Mouse (Mus musculus): ENCODE data around the gene Elobl.

DNA sequence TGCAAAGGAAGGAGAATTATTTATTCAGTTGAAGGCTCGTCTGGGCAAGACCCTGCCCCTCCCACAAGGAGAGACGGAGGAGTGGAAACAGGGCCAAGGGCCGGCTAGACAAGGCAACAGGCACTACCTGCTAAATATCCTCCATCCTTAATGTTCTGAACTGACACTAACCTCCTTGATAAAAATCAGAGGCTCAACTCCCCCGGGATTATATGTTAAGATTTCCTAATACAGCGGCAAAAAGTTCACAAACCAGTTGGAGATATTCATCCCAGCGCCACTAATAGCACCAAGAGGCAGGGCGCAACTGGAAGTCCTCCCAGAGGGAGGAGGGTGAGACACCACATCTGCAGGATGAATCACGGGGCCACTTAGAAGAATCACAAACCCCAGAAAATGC lies 17.8 kb downstream of the Elobl start:
- no peak for TF ChIP-seq CTCF (IDR thresholded peaks at IDR 0.05; ENCODE audit: low read depth, low read length)
- TF ChIP-seq POLR2A (IDR thresholded peaks at IDR 0.05; ENCODE audit: borderline replicate concordance, low read depth, low read length) = no peak
